In genomic region chr11:5802005-5802404, GRCm38 (mm10) we compare ENCODE assay signal across 9 mouse cellular contexts. TPM values are rescaled to one million over a fixed set of nuclear protein-coding genes. Genes with fewer than 3 reads are reported as not detected.
DNase-seq lines count a peak whose midpoint lies in the region; ATAC-seq and TF ChIP-seq lines count a peak whose summit lies in the region.
"Had no signal": no experiment of that assay in that cellular context is flagged by ENCODE, and none has a peak within 500 bp of the region (broad histone marks: within the 10 kb centered on the region; RNA-seq: fewer than 3 reads in every experiment).

No protein-coding gene starts in this region.

- 0 out of 2 replicates have a peak, but pooled peaks have one; percentile 5 for ATAC-seq in midbrain, embryonic 11.5 days (ENCODE audit: low FRiP score)
- no peak for ATAC-seq in midbrain, embryonic 13.5 days
- ATAC-seq in heart, postnatal 0 days (ENCODE audit: insufficient read depth, low read depth): peak; percentile 25; the same call in 1 of the 2 replicates
- ATAC-seq in stomach, embryonic 15.5 days (ENCODE audit: insufficient read depth, low FRiP score, low read depth): peak; percentile 36; the same call in 1 of the 2 replicates
- ATAC-seq: forebrain, embryonic 15.5 days had no signal

- no peak for TF ChIP-seq CTCF in heart, postnatal 0 days (IDR thresholded peaks at IDR 0.05; ENCODE audit: low read depth)

- no peak overlapping the region for H3K27ac ChIP-seq in midbrain, embryonic 11.5 days (ENCODE audit: low read depth, low read length)
- H3K27ac ChIP-seq in midbrain, embryonic 13.5 days: no peak overlapping the region
- H3K27ac ChIP-seq in heart, postnatal 0 days (ENCODE audit: low read depth): peak overlapping the region; percentile 86
- H3K27ac ChIP-seq in stomach, embryonic 15.5 days: no peak overlapping the region
- H3K27ac ChIP-seq: forebrain, embryonic 15.5 days had no signal

- H3K9me3 ChIP-seq in midbrain, embryonic 11.5 days (ENCODE audit: control insufficient read depth, low read length): no peaks in the 10 kb centered on the region
- H3K9me3 ChIP-seq in midbrain, embryonic 13.5 days: no peaks in the 10 kb centered on the region
- no peaks in the 10 kb centered on the region for H3K9me3 ChIP-seq in heart, postnatal 0 days (replicated peaks; ENCODE audit: control insufficient read depth, low read length)
- H3K9me3 ChIP-seq in stomach, embryonic 15.5 days: no peaks in the 10 kb centered on the region
- H3K9me3 ChIP-seq: forebrain, embryonic 15.5 days had no signal

- 71% methylated on average over 12 of the region's 12 CpGs for WGBS in midbrain, embryonic 11.5 days
- WGBS in midbrain, embryonic 13.5 days: 76% methylated on average over 12 of the region's 12 CpGs
- 28% methylated on average over 12 of the region's 12 CpGs for WGBS in heart, postnatal 0 days
- whole genome bisulfite sequencing in stomach, embryonic 15.5 days: 66% methylated on average over 12 of the region's 12 CpGs

- H3K9ac ChIP-seq in midbrain, embryonic 11.5 days (ENCODE audit: low read length): no peak overlapping the region
- H3K9ac ChIP-seq in midbrain, embryonic 13.5 days (replicated peaks): no peak overlapping the region
- peak overlapping the region; percentile 78 for H3K9ac ChIP-seq in heart, postnatal 0 days (replicated peaks; ENCODE audit: low read depth, low read length)
- no peak overlapping the region for H3K9ac ChIP-seq in stomach, embryonic 15.5 days
- H3K9ac ChIP-seq: forebrain, embryonic 15.5 days had no signal

- TF ChIP-seq EP300 in heart, postnatal 0 days (IDR thresholded peaks at IDR 0.05; ENCODE audit: low read depth): 0 out of 2 replicates have a peak, but pooled peaks have one; percentile 16

- H3K4me1 ChIP-seq in midbrain, embryonic 11.5 days (ENCODE audit: control insufficient read depth, insufficient read depth, low read length): no peaks in the 10 kb centered on the region
- H3K4me1 ChIP-seq in midbrain, embryonic 13.5 days (replicated peaks): peaks cover 10% of the 10 kb centered on the region; the same call in 1 of the 2 replicates
- H3K4me1 ChIP-seq in heart, postnatal 0 days (ENCODE audit: control insufficient read depth, insufficient read depth): peaks cover 18% of the 10 kb centered on the region
- peaks cover 13% of the 10 kb centered on the region; the same call in 1 of the 2 replicates for H3K4me1 ChIP-seq in stomach, embryonic 15.5 days
- H3K4me1 ChIP-seq: forebrain, embryonic 15.5 days had no signal

- H3K4me3 ChIP-seq in midbrain, embryonic 11.5 days (ENCODE audit: low read depth, low read length): no peak overlapping the region
- H3K4me3 ChIP-seq in midbrain, embryonic 13.5 days (replicated peaks): no peak overlapping the region
- H3K4me3 ChIP-seq in heart, postnatal 0 days (ENCODE audit: low read depth, low read length): peak overlapping the region; percentile 58
- no peak overlapping the region for H3K4me3 ChIP-seq in stomach, embryonic 15.5 days (replicated peaks)
- H3K4me3 ChIP-seq: forebrain, embryonic 15.5 days had no signal

- no peak overlapping the region for H3K4me2 ChIP-seq in midbrain, embryonic 11.5 days
- H3K4me2 ChIP-seq in midbrain, embryonic 13.5 days (replicated peaks): no peak overlapping the region
- H3K4me2 ChIP-seq in heart, postnatal 0 days (ENCODE audit: low read depth, low read length): peak overlapping the region; percentile 65
- no peak overlapping the region for H3K4me2 ChIP-seq in stomach, embryonic 15.5 days
- H3K4me2 ChIP-seq: forebrain, embryonic 15.5 days had no signal

- no peaks in the 10 kb centered on the region for H3K27me3 ChIP-seq in midbrain, embryonic 11.5 days (ENCODE audit: control insufficient read depth, insufficient read depth, low read length)
- no peaks in the 10 kb centered on the region for H3K27me3 ChIP-seq in midbrain, embryonic 13.5 days
- H3K27me3 ChIP-seq in heart, postnatal 0 days (ENCODE audit: control insufficient read depth, insufficient read depth, low read length): no peaks in the 10 kb centered on the region
- no peaks in the 10 kb centered on the region for H3K27me3 ChIP-seq in stomach, embryonic 15.5 days (replicated peaks)
- H3K27me3 ChIP-seq: forebrain, embryonic 15.5 days had no signal

- DNase-seq in gastrocnemius, adult 18-20 months (ENCODE audit: low spot score): peak; percentile 89
- no peak for DNase-seq in gastrocnemius, postnatal 4 days (ENCODE audit: low spot score in 2 of 2)
- DNase-seq in midbrain, embryonic 11.5 days (ENCODE audit: low spot score, missing footprints): no peak
- peak; percentile 37 for DNase-seq in heart, postnatal 0 days (ENCODE audit: low spot score)
- no peak for DNase-seq in layer of hippocampus, adult 9-11 months
- DNase-seq in thymus, postnatal 10 days (ENCODE audit: low spot score in 2 of 2): no peak

- H3K36me3 ChIP-seq in midbrain, embryonic 11.5 days (ENCODE audit: control insufficient read depth, insufficient read depth, low read length): peaks cover 14% of the 10 kb centered on the region
- H3K36me3 ChIP-seq in midbrain, embryonic 13.5 days: peaks cover 43% of the 10 kb centered on the region
- H3K36me3 ChIP-seq in heart, postnatal 0 days (replicated peaks; ENCODE audit: control insufficient read depth, insufficient read depth, low read length): peaks cover 39% of the 10 kb centered on the region
- peaks cover 35% of the 10 kb centered on the region for H3K36me3 ChIP-seq in stomach, embryonic 15.5 days

RNA-seq across cellular contexts. Expression of gene Pgam2, which starts 1.5 kb away (rescaled TPM):
- total RNA-seq in gastrocnemius, adult 18-20 months (2021): 1,000 to 10,000 TPM; 2,496 to 2,633 TPM
- total RNA-seq in gastrocnemius, postnatal 4 days (2021): 1,000 to 10,000 TPM; 1,561 to 1,711 TPM
- 4.5 and 4.6 TPM in 2 replicates for polyA plus RNA-seq in midbrain, embryonic 11.5 days (2014; fragmentation: Nextera tagmentation; extraction: Ambion mirVana)
- 2.3 and 2.6 TPM in 2 replicates for polyA plus RNA-seq in midbrain, embryonic 13.5 days (2015; fragmentation: Nextera tagmentation; extraction: Ambion mirVana)
- 734 and 862 TPM in 2 replicates for total RNA-seq in heart, postnatal 0 days (2014; rRNA removed; ENCODE audit: low replicate concordance)
- polyA plus RNA-seq in heart, postnatal 0 days (2015; fragmentation: Nextera tagmentation; extraction: Ambion mirVana): 1,513 and 1,614 TPM in 2 replicates
- 3.4 and 6.7 TPM in 2 replicates for polyA plus RNA-seq in stomach, embryonic 15.5 days (2015; fragmentation: Nextera tagmentation; extraction: Ambion mirVana)

RNA-seq across cellular contexts. Expression of gene Dbnl, which starts 13.7 kb away (rescaled TPM):
- total RNA-seq in gastrocnemius, adult 18-20 months (2021): 10 to 100 TPM; 11.1 to 12.7 TPM
- 10 to 100 TPM; 35.0 to 39.3 TPM for total RNA-seq in gastrocnemius, postnatal 4 days (2021)
- 136 and 144 TPM in 2 replicates for polyA plus RNA-seq in midbrain, embryonic 11.5 days (2014; fragmentation: Nextera tagmentation; extraction: Ambion mirVana)
- polyA plus RNA-seq in midbrain, embryonic 13.5 days (2015; fragmentation: Nextera tagmentation; extraction: Ambion mirVana): 151 and 155 TPM in 2 replicates
- total RNA-seq in heart, postnatal 0 days (2014; rRNA removed; ENCODE audit: low replicate concordance): 32.1 and 42.4 TPM in 2 replicates
- 42.9 and 45.2 TPM in 2 replicates for polyA plus RNA-seq in heart, postnatal 0 days (2015; fragmentation: Nextera tagmentation; extraction: Ambion mirVana)
- 111 and 115 TPM in 2 replicates for polyA plus RNA-seq in stomach, embryonic 15.5 days (2015; fragmentation: Nextera tagmentation; extraction: Ambion mirVana)

RNA-seq across cellular contexts. Expression of gene Polm, which starts 35.8 kb away (rescaled TPM):
- total RNA-seq in gastrocnemius, adult 18-20 months (2021): 1 to 10 TPM; 2.0 to 2.3 TPM
- 1 to 10 TPM; 8.4 to 8.9 TPM for total RNA-seq in gastrocnemius, postnatal 4 days (2021)
- polyA plus RNA-seq in midbrain, embryonic 11.5 days (2014; fragmentation: Nextera tagmentation; extraction: Ambion mirVana): 7.1 and 7.3 TPM in 2 replicates
- polyA plus RNA-seq in midbrain, embryonic 13.5 days (2015; fragmentation: Nextera tagmentation; extraction: Ambion mirVana): 6.5 and 8.2 TPM in 2 replicates
- total RNA-seq in heart, postnatal 0 days (2014; rRNA removed; ENCODE audit: low replicate concordance): 1.7 and 4.4 TPM in 2 replicates
- 3.3 and 3.7 TPM in 2 replicates for polyA plus RNA-seq in heart, postnatal 0 days (2015; fragmentation: Nextera tagmentation; extraction: Ambion mirVana)
- polyA plus RNA-seq in stomach, embryonic 15.5 days (2015; fragmentation: Nextera tagmentation; extraction: Ambion mirVana): 9.6 and 11.1 TPM in 2 replicates

RNA-seq across cellular contexts. Expression of gene Urgcp, which starts 39.8 kb away (rescaled TPM):
- total RNA-seq in gastrocnemius, adult 18-20 months (2021): 10 to 100 TPM; 38.8 to 48.7 TPM
- 10 to 100 TPM; 40.0 to 40.8 TPM for total RNA-seq in gastrocnemius, postnatal 4 days (2021)
- 9.9 and 11.7 TPM in 2 replicates for polyA plus RNA-seq in midbrain, embryonic 11.5 days (2014; fragmentation: Nextera tagmentation; extraction: Ambion mirVana)
- 24.9 and 26.5 TPM in 2 replicates for polyA plus RNA-seq in midbrain, embryonic 13.5 days (2015; fragmentation: Nextera tagmentation; extraction: Ambion mirVana)
- total RNA-seq in heart, postnatal 0 days (2014; rRNA removed; ENCODE audit: low replicate concordance): 71.3 and 72.9 TPM in 2 replicates
- 33.1 and 38.0 TPM in 2 replicates for polyA plus RNA-seq in heart, postnatal 0 days (2015; fragmentation: Nextera tagmentation; extraction: Ambion mirVana)
- 22.8 and 23.3 TPM in 2 replicates for polyA plus RNA-seq in stomach, embryonic 15.5 days (2015; fragmentation: Nextera tagmentation; extraction: Ambion mirVana)

RNA-seq across cellular contexts. Expression of gene Aebp1, which starts 59.7 kb away (rescaled TPM):
- 10 to 100 TPM; 61.2 to 83.6 TPM for total RNA-seq in gastrocnemius, adult 18-20 months (2021)
- 10 to 100 TPM; 60.9 to 68.2 TPM for total RNA-seq in gastrocnemius, postnatal 4 days (2021)
- polyA plus RNA-seq in midbrain, embryonic 11.5 days (2014; fragmentation: Nextera tagmentation; extraction: Ambion mirVana): 15.0 and 15.8 TPM in 2 replicates
- polyA plus RNA-seq in midbrain, embryonic 13.5 days (2015; fragmentation: Nextera tagmentation; extraction: Ambion mirVana): 9.4 and 10.6 TPM in 2 replicates
- 14.2 and 23.5 TPM in 2 replicates for total RNA-seq in heart, postnatal 0 days (2014; rRNA removed; ENCODE audit: low replicate concordance)
- polyA plus RNA-seq in heart, postnatal 0 days (2015; fragmentation: Nextera tagmentation; extraction: Ambion mirVana): 17.5 and 19.4 TPM in 2 replicates
- polyA plus RNA-seq in stomach, embryonic 15.5 days (2015; fragmentation: Nextera tagmentation; extraction: Ambion mirVana): 38.9 and 40.1 TPM in 2 replicates

Comparison
In these comparisons a context has a peak if more than half of its experiments do, and no peak if none do; other contexts are left out.
1. DNase-seq: peak in gastrocnemius, adult 18-20 months (single experiment) and heart, postnatal 0 days (single experiment); none in gastrocnemius, postnatal 4 days (0 of 2), midbrain, embryonic 11.5 days (single experiment), layer of hippocampus, adult 9-11 months (single experiment) and thymus, postnatal 10 days (0 of 2).
2. RNA of gene Pgam2, which starts 1.5 kb away (polyA plus RNA-seq): 1,513 to 1,614 TPM in heart, postnatal 0 days; 4.5 to 4.6 TPM in midbrain, embryonic 11.5 days, 3.4 to 6.7 TPM in stomach, embryonic 15.5 days and 2.3 to 2.6 TPM in midbrain, embryonic 13.5 days; every median in the first group is over 100 times any median in the second.